Mouse (Mus musculus) retina, postnatal 7 days (tissue): ENCODE results near the gene Nphp3.

Experiments used
- DNase-seq: peaks from one replicate; pipeline ENCODE4 v3.0.0-alpha.2; 2012; ENCODE audit warnings: low read depth, low spot score

Nphp3 gene

GRCm38 (mm10) chr9:104063244-104063961 is 61.1 kb downstream of the Nphp3 start, which contains the start of gene Acad11:
TSS of gene Acad11 (plus strand) at chr9:104063377.
- peak; percentile 87 for DNase-seq

GRCm38 (mm10) chr9:104064571-104064970 is 62.2 kb downstream of the Nphp3 start:
- DNase-seq, result no peak

GRCm38 (mm10) chr9:104070241-104070640 is 67.9 kb downstream of the Nphp3 start:
- DNase-seq, result no peak

DNA sequence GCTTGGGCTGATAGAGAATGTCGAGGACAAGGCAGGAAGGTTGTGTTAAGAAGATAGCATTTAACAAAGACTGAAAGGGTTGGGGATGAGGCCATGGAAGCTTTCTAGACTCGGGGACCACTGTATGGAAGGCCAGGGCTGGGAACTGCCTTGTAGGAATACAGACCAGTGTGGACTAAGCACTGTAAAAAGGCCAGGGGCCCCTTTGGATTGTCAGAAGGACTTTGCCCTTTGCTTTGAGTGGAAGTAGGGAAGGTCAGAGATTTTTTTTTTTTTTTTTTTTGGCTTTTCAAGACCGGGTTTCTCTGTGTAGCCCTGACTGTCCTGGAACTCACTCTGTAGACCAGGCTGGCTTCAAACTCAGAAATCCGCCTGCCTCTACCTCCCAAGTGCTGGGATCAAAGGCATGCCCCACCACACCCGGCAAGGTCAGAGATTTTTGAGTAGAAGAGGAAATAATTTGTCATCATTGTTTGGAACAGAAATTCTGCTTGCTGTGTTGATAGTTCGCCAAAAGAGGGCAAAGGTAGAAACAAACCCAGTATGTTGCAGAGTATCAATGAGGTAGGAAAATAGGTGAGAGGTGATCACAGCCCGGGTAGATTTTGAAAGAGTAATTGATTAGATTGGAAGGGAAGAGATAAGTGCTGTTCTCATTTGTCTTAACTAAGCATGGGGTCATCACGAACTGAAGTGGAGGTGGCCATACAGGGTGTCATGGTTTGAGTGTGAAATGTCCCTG is 68.7 kb downstream of the Nphp3 start:
- DNase-seq, result no peak

- no peak for DNase-seq
Measured at GRCm38 (mm10) chr9:104075808-104076207, 73.5 kb downstream of the Nphp3 start.

DNA sequence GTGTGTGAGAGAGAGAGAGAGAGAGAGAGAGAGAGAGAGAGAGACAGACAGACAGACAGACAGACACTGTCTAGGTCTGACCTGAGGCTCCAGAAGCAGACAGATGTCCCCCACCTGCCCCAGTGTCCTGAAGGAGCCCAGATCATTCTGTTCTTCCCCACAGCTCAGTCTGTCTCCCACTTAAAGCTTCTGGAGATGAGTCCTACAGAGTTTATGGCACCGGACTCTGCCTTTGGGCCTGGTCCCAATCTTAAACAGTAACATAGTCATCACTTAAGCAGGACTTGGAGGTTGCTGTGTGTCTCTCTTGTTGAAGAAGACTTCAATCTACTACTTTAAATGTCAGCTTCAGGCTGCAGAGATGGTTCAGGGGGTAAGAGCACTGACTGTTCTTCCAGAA is 76.4 kb downstream of the Nphp3 start:
- no peak for DNase-seq

DNA sequence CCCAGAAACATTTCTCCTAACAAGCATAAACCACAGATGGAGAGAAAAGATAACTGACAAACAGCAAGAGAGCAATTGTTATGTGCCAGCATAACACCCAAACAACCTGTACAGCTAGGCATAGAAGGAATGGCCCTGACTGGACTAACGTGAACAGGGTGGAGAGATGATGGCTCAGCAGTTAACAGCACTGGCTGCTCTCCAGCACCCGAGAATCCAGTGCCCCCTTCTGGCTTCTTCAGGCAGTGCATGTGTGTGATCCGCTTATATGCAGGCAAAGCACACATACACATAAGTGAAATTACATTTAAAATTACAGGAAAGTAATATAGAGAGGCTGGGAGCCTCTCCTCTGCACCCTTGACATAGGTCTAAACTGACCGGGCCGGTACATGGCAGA is 77.0 kb downstream of the Nphp3 start:
- DNase-seq, result no peak

GRCm38 (mm10) chr9:104080038-104080437 is 77.7 kb downstream of the Nphp3 start:
- DNase-seq, result no peak

- DNase-seq, result no peak
Measured at GRCm38 (mm10) chr9:104085730-104086429, 83.5 kb downstream of the Nphp3 start.

DNA sequence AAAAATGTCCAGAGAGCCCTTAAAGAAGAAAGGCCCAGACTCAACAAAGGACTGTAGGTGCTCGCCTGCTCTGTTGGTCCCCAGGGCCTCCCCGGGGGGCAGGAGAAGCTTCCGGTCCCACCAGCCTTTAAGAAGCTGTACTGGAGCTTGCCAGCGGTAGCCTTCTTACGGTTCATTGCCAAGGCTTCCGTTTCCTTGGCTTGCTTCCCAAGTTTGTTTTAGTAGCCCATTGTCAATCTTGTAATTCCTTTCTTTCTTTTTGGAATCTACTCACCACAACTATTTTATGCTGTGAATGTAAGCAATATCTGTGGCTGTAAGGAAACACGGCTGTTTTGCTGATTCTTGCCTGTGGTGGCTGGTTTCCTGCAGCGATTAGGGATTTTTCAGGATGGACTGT is 86.2 kb downstream of the Nphp3 start:
- DNase-seq, result no peak

- no peak for DNase-seq
Measured at GRCm38 (mm10) chr9:104092945-104093344, 90.6 kb downstream of the Nphp3 start.
